Mouse (Mus musculus): ENCODE data around the gene Ugt1a10.

- TF ChIP-seq CTCF (IDR thresholded peaks at IDR 0.05; ENCODE audit: low read depth) (no peak), EP300 (IDR thresholded peaks at IDR 0.05; ENCODE audit: low read depth) (no peak)
Measured at GRCm38 (mm10) chr1:88192136-88192535, 136.9 kb downstream of the Ugt1a10 start.
